Mouse (Mus musculus): ENCODE data around the gene Pde4b. TPM values are rescaled to one million over a fixed set of nuclear protein-coding genes. Genes with fewer than 3 reads are reported as not detected.
A peak's percentile ranks its signal among the peaks of the same experiment; 100 is the strongest.

Pde4b gene
- polyA plus RNA-seq, 1 experiment from 2014 or later = 15.6 TPM

DNA sequence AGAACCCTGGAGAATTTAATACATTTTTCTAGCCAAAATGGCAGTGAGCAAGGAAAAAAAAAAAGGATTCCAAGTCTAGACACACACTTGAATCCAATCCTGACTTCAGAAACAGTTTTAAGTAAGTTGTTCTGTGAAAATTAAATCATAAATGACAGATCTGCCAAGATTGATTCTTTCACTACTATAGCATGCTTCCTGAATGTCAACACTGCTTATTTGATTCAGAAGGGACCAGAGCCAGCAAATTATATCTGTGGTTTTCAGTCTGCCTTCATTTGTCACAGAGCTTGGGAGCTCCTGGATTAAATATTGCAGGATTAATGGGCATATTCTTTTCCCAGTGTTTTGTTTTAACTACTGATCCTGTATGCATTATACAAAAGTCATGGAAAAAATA, 223.3 kb downstream of the Pde4b start:
- Histone ChIP-seq H3K4me3 (no peak overlapping the region), H3K27me3 (replicated peaks) (no peaks in the 10 kb centered on the region), H3K9ac (no peak overlapping the region), H3K9me3 (no peaks in the 10 kb centered on the region), H3K4me2 (replicated peaks) (no peak overlapping the region), H3K4me1 (no peaks in the 10 kb centered on the region), H3K27ac (no peak overlapping the region), H3K36me3 (no peaks in the 10 kb centered on the region)
- no peak for ATAC-seq (ENCODE audit: low FRiP score, low read depth)

DNA sequence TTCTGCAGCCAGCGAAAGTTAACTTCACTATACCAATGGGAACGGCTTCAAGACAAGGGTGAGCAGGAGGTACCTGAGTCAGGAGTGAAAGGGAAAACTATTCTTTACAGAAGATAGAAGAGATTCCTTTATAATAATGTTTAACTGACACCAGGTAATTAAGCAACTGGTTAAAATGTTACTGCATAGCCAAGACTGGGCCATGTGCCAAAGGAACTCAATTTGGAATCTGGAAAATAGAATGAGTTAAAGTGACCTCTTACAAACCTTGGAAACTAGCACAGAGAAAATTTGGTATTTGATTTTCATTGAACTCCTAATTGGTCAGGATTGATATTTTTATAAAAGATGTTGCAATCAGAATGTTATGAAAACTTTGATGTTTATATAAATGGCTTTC, 228.7 kb downstream of the Pde4b start:
- ATAC-seq (ENCODE audit: low FRiP score, low read depth) = no peak
- 91% methylated on average over 2 of the region's 2 CpGs for WGBS
- no peaks in the 10 kb centered on the region for H3K9me3 ChIP-seq

DNA sequence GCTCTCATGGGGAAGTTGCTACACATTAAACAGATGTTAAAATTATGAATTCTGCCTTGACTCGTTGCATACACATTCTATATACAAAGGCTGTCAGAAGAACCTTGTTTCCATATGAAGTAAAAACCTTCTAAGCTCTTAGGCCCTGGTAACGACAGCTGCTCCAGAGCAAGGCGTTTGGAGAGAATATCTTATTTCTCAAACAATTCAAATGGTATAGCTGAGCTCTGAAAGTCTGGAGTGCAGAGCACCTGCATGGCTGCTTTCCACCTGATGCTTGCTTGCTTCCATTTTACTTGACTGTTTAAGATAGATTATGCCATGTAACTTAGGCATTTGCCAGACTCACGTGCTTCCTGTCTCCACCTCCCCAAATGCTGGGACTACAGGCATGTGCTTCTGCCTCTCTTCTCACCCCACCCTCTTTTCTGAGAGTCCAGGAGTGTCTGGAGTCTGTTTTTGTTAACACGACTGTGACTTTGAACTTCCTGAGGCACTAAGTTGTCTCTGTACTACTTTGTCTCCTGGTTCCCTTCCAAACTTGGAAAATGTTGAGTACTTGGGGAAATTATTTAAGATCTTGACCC, 229.4 kb downstream of the Pde4b start:
- no peak overlapping the region for H3K9ac ChIP-seq
- no peaks in the 10 kb centered on the region for H3K27me3 ChIP-seq (replicated peaks)
- H3K9me3 ChIP-seq = no peaks in the 10 kb centered on the region
- H3K4me3 ChIP-seq = no peak overlapping the region
- H3K4me1 ChIP-seq = no peaks in the 10 kb centered on the region
- ATAC-seq (ENCODE audit: low FRiP score, low read depth) = no peak
- no peak overlapping the region for H3K27ac ChIP-seq
- no peak overlapping the region for H3K4me2 ChIP-seq (replicated peaks)
- H3K36me3 ChIP-seq = no peaks in the 10 kb centered on the region
- 77% methylated on average over 5 of the region's 5 CpGs for WGBS

More for the DNA sequence above, 228.7 kb downstream of the Pde4b start:
- H3K4me3 ChIP-seq = no peak overlapping the region
- no peaks in the 10 kb centered on the region for H3K27me3 ChIP-seq (replicated peaks)
- no peak overlapping the region for H3K9ac ChIP-seq
- H3K4me2 ChIP-seq (replicated peaks) = no peak overlapping the region
- no peaks in the 10 kb centered on the region for H3K4me1 ChIP-seq
- H3K27ac ChIP-seq = no peak overlapping the region
- H3K36me3 ChIP-seq = no peaks in the 10 kb centered on the region

DNA sequence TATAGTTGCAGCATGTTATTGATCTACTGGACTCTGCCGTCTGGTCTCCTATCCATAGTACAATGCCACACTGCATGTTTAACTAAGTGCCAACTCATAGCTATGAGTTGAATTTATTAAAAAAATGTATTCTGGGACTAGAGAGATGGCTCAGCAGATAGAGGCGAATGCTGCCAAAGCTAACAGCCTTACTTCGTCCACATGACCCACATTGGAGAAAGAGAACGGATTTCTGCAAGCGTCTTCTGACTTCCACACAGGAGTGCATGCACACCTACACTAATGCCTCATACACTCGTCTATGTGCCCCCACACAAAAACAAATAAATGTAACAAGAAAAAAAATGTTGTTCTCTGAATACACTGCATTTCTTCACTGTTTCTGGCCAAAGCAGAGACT, 231.3 kb downstream of the Pde4b start:
- no peak for ATAC-seq (ENCODE audit: low FRiP score, low read depth)
- no peak overlapping the region for H3K4me3 ChIP-seq
- no peaks in the 10 kb centered on the region for H3K9me3 ChIP-seq
- H3K27me3 ChIP-seq (replicated peaks) = no peaks in the 10 kb centered on the region
- WGBS = 90% methylated on average over 6 of the region's 6 CpGs
- no peak overlapping the region for H3K4me2 ChIP-seq (replicated peaks)
- H3K9ac ChIP-seq = no peak overlapping the region
- H3K36me3 ChIP-seq = no peaks in the 10 kb centered on the region
- H3K27ac ChIP-seq = no peak overlapping the region
- no peaks in the 10 kb centered on the region for H3K4me1 ChIP-seq

DNA sequence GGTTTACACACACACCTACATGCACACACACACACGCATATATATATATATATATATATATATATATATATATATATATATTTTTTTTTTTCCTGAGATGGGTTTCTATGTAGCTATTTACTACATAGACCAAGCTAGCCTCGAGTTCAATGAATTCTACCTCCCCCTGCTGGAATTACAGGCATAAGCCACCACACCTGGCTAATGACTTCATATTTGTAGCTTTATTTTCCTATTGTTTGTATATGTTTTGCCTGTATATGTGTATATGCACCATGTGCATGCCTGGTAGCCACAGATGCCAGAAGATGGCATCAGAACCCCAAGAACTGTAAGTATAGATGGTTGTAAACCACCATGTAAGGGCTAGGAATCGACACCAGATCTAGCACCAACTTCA, 234.0 kb downstream of the Pde4b start:
- Histone ChIP-seq H3K36me3 (no peaks in the 10 kb centered on the region), H3K9ac (no peak overlapping the region), H3K9me3 (no peaks in the 10 kb centered on the region), H3K4me1 (no peaks in the 10 kb centered on the region), H3K27me3 (replicated peaks) (no peaks in the 10 kb centered on the region), H3K4me3 (no peak overlapping the region), H3K27ac (no peak overlapping the region), H3K4me2 (replicated peaks) (no peak overlapping the region)
- WGBS = 70% methylated on average over 3 of the region's 3 CpGs
- no peak for ATAC-seq (ENCODE audit: low FRiP score, low read depth)

DNA sequence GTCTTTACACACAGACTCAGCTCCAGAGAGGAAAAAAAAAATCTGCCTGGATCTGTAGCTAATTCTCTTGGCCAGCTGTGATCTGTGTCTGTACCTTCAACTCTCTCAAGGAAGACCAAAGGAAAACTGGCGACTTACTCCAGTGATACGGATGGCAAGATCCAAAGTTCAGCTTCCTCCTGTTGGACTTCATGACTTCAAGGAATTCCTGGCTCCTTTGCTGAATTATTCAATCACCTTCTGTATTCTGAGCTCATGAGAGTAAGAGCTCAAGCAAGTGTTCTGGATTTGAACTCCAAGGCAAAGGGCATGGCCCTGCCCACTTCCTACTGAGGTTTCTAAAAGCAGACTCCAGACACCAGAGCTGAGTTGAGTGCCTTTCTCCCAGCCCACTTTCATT, 245.0 kb downstream of the Pde4b start:
- Histone ChIP-seq H3K9ac (no peak overlapping the region), H3K36me3 (no peaks in the 10 kb centered on the region), H3K4me3 (no peak overlapping the region), H3K27ac (no peak overlapping the region), H3K4me2 (replicated peaks) (no peak overlapping the region), H3K4me1 (no peaks in the 10 kb centered on the region), H3K9me3 (no peaks in the 10 kb centered on the region), H3K27me3 (replicated peaks) (no peaks in the 10 kb centered on the region)
- no peak for ATAC-seq (ENCODE audit: low FRiP score, low read depth)
- WGBS = 99% methylated on average over 2 of the region's 2 CpGs

DNA sequence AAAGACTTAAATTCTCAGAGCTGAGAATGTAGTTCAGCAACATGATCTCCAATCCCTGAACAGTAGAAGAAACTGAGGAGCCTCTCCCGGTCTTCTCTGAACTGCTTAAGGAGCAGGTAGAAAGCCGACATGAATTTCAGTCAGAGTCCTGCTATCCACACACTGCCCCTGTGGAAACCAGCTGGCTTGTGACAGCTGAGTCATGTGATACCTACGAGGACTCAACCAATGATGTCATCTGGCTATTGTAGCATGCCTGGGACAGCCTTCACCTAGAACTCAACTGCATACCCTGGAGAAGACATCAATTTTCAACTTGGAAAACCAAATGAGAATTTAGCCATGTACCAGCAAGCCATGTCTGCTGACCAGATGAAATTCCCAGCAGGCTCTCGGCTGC, 245.5 kb downstream of the Pde4b start:
- Histone ChIP-seq H3K4me2 (replicated peaks) (no peak overlapping the region), H3K27me3 (replicated peaks) (no peaks in the 10 kb centered on the region), H3K36me3 (no peaks in the 10 kb centered on the region), H3K9me3 (no peaks in the 10 kb centered on the region), H3K9ac (no peak overlapping the region), H3K4me1 (no peaks in the 10 kb centered on the region), H3K27ac (no peak overlapping the region), H3K4me3 (no peak overlapping the region)
- 87% methylated on average over 4 of the region's 4 CpGs for WGBS
- no peak for ATAC-seq (ENCODE audit: low FRiP score, low read depth)

DNA sequence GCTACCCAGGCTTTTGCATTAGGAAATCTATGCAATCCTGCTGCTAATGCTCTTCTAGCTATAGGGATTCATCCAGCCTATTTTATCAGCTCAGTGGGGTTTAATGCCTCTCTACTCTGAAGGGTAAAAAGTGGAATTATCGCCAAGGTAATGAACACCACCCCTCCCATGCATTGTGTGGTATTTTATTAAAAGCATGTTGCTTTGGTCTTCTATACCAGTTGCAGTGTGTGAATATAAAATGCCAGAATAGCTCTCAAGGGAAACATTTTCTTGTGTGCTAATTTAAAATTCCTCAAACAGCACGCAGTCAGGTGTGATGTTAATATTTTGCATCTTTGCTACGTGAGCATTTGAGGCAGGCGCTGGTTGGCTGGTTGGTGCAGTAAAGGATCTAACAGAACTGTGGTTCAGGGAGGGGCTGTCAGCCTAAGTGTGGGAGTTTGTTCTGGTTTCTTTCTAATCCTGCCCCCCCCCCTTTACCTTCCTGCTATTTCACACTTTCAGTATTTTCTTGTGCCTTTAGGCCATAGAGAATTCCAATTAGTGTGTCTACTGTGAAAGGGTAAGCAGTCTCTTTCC, 259.7 kb downstream of the Pde4b start:
- no peak for ATAC-seq (ENCODE audit: low FRiP score, low read depth)
- Histone ChIP-seq H3K36me3 (no peaks in the 10 kb centered on the region), H3K4me2 (replicated peaks) (no peak overlapping the region), H3K9ac (no peak overlapping the region), H3K27me3 (replicated peaks) (no peaks in the 10 kb centered on the region), H3K9me3 (no peaks in the 10 kb centered on the region), H3K27ac (no peak overlapping the region), H3K4me1 (peaks cover 5% of the 10 kb centered on the region; the same call in 1 of the 2 replicates), H3K4me3 (no peak overlapping the region)
- 76% methylated on average over 4 of the region's 4 CpGs for WGBS

DNA sequence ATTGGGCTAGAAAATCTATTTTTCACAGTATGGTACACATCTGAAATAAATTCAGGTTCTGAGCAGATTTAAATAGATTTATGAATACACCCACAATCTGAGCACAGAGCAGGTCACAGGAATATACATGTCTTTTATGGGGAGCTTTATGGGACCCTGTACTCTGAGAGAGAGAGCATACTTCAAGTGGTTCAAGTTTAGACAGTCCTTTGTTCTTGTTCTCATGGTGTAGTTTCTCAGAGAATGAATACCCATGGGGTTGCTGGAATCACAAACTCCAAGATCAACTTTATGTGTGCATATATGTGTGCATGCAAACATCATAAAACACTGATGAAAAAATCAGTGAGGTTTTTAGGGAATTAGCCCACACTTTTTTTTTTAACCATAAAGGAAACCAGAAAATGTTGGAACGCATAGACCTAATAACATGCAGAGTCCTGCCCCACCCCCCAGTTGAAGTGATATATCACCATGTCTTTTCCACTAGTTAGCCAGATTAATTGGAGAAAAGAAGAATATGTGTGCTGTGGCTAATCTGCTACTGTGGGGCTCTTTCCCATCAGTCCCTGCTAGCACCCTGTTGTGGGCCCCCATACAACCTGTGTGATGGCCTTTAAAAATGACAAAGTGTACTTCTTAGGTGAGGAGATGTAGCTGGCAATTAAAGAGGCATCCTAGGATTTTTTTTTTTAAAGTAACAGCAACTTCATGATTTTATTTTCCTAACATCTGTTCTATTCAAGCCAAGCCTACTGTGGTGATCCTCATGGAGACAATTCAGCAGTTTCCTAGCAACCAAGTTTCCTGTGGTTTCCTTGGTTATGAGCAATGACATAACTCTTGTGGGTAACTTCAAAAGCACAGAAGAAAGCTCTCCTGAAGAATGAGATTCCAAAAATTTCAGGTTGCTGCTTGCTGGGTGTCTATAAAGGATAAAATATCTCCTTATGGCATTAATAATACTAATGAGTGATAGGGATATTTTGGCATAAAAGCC, 264.4 kb downstream of the Pde4b start:
- WGBS = 14% methylated on average over 1 of the region's 1 CpGs
- no peaks in the 10 kb centered on the region for H3K9me3 ChIP-seq
- no peaks in the 10 kb centered on the region for H3K27me3 ChIP-seq (replicated peaks)
- no peak overlapping the region for H3K4me2 ChIP-seq (replicated peaks)
- no peak overlapping the region for H3K9ac ChIP-seq
- no peaks in the 10 kb centered on the region for H3K36me3 ChIP-seq
- H3K4me1 ChIP-seq = peaks cover 6% of the 10 kb centered on the region; the same call in 1 of the 2 replicates
- peak; percentile 74 for ATAC-seq (ENCODE audit: low FRiP score, low read depth)
- H3K4me3 ChIP-seq = no peak overlapping the region
- no peak overlapping the region for H3K27ac ChIP-seq

DNA sequence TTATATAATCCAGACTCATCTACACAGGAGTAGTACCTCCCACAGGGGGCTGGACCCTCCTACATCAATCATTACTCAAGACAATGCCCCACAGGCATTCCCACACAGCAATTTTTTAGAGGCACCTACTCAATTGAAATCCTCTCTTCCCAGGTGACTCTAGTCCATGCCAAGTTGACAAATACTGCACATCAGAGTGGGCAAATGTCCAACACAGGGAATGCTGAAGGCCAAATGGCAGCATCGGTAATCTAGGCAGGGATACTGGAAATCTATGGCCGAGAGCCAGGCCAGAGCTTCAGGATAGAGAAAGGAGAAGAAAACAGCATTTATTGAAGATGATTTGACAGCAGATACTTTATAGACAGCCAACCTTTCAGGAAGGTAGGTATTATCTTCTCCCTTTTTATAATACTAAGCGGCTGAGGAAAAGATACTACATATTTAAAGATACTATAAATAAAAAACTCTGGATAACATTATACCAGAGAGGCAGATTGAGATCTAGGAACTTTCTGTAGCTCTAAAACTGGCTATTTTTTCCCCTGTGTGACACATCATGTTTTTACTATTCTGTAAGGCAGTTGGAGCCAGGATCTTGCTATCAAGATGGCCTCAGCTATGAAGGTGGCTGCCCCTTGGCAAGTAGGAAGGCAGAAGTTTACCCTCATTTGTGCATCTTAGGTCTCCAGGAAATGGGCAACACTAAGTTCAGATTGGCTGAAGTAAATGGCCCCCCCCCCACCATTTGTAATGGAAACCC, 266.5 kb downstream of the Pde4b start:
- peaks cover 6% of the 10 kb centered on the region; the same call in 1 of the 2 replicates for H3K4me1 ChIP-seq
- WGBS = 90% methylated on average over 3 of the region's 3 CpGs
- H3K4me3 ChIP-seq = no peak overlapping the region
- no peaks in the 10 kb centered on the region for H3K36me3 ChIP-seq
- H3K9me3 ChIP-seq = no peaks in the 10 kb centered on the region
- H3K4me2 ChIP-seq (replicated peaks) = no peak overlapping the region
- H3K27me3 ChIP-seq (replicated peaks) = no peaks in the 10 kb centered on the region
- no peak for ATAC-seq (ENCODE audit: low FRiP score, low read depth)
- no peak overlapping the region for H3K9ac ChIP-seq
- no peak overlapping the region for H3K27ac ChIP-seq

DNA sequence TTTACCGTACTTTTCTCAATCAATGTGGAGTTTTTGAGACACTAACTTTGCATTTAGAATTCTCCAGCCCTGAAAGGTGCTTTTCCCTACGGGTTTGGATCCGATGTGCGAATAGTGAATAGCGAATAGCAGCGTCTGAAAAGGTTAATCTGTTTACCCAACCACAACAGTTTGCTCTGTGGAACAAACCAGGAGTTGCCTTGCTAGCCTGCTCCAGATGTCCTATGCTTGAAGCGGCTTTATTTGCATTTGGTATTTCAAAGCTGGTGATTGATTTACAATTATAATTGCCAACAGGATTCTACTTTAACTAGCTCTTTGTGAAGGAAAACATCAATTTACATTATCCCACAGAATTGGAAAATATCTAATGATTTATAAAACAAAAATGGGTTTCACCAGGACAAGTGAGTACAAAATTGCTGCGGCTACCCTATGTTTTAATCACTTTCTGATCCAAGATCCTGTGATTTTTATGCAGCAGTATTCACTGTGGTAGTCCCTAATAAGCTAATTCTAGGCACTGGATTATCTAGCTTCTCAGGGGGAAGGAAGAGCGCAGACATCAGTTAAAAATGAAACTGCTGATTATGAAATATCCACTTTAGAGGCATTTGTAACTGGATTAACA, 280.9 kb downstream of the Pde4b start:
- H3K9me3 ChIP-seq = no peaks in the 10 kb centered on the region
- no peaks in the 10 kb centered on the region for H3K27me3 ChIP-seq (replicated peaks)
- no peaks in the 10 kb centered on the region for H3K36me3 ChIP-seq
- no peak overlapping the region for H3K9ac ChIP-seq
- no peak overlapping the region for H3K4me3 ChIP-seq
- no peak overlapping the region for H3K27ac ChIP-seq
- 0 out of 2 replicates have a peak, but pooled peaks cover 3% of the 10 kb centered on the region for H3K4me1 ChIP-seq
- H3K4me2 ChIP-seq (replicated peaks) = no peak overlapping the region
- WGBS = 52% methylated on average over 9 of the region's 9 CpGs
- no peak for ATAC-seq (ENCODE audit: low FRiP score, low read depth)
